In genomic region chr3:54266943-54267342, GRCm38 (mm10) we compare ENCODE assay signal across 33 mouse cellular contexts.
"Had no signal": no experiment of that assay in that cellular context is flagged by ENCODE, and none has a peak within 500 bp of the region (broad histone marks: within the 10 kb centered on the region; RNA-seq: fewer than 3 reads in every experiment).

No protein-coding gene starts in this region.

- H3K27ac ChIP-seq: heart, embryonic 13.5 days; heart, embryonic 15.5 days; hindbrain, embryonic 10.5 days; hindbrain, embryonic 13.5 days; hindbrain, embryonic 14.5 days; hindbrain, embryonic 15.5 days; hindbrain, postnatal 0 days; intestine, embryonic 15.5 days; kidney, embryonic 15.5 days; kidney, postnatal 0 days; layer of hippocampus, adult 2 months; left cerebral cortex, adult 2 months had no signal

- H3K4me3 ChIP-seq: heart, embryonic 12.5 days; heart, embryonic 13.5 days; heart, embryonic 15.5 days; hindbrain, embryonic 10.5 days; hindbrain, embryonic 13.5 days; hindbrain, embryonic 15.5 days; intestine, embryonic 15.5 days; kidney, embryonic 15.5 days; layer of hippocampus, adult 2 months; left cerebral cortex, adult 2 months had no signal

- DNase-seq: heart, postnatal 10 days; heart, postnatal 14 days; heart, postnatal 36 days; heart, postnatal 4 days; kidney, adult 11 months; kidney, adult 18-20 months; kidney, adult 2 months; kidney, adult 8-10 months; kidney, adult 9 months; kidney, postnatal 10 days; kidney, postnatal 14 days; kidney, postnatal 25 days; kidney, postnatal 36 days; kidney, postnatal 4 days; layer of hippocampus, adult 9-11 months; layer of hippocampus, postnatal 36 days had no signal

- H3K9ac ChIP-seq: heart, embryonic 12.5 days; heart, embryonic 13.5 days; heart, embryonic 15.5 days; hindbrain, embryonic 13.5 days; hindbrain, embryonic 14.5 days; hindbrain, embryonic 15.5 days; intestine, embryonic 15.5 days; kidney, embryonic 15.5 days had no signal

- H3K4me2 ChIP-seq: heart, embryonic 12.5 days; heart, embryonic 13.5 days; heart, embryonic 15.5 days; hindbrain, embryonic 13.5 days; hindbrain, embryonic 14.5 days; hindbrain, embryonic 15.5 days; intestine, embryonic 15.5 days; kidney, embryonic 15.5 days had no signal

- ATAC-seq: hindbrain, embryonic 16.5 days; hindbrain, postnatal 0 days; inflammation-experienced regulatory T-cells, adult 6 months; intestine, embryonic 15.5 days; intestine, embryonic 16.5 days; intestine, postnatal 0 days had no signal

- H3K27me3 ChIP-seq: heart, embryonic 12.5 days; heart, embryonic 13.5 days; heart, embryonic 15.5 days; hindbrain, embryonic 13.5 days; hindbrain, embryonic 15.5 days; intestine, embryonic 15.5 days; kidney, embryonic 15.5 days had no signal

- H3K9me3 ChIP-seq: heart, embryonic 12.5 days; heart, embryonic 13.5 days; heart, embryonic 15.5 days; hindbrain, embryonic 10.5 days; hindbrain, embryonic 13.5 days; hindbrain, embryonic 15.5 days; intestine, embryonic 15.5 days; kidney, embryonic 15.5 days had no signal

- H3K36me3 ChIP-seq: heart, embryonic 12.5 days; heart, embryonic 13.5 days; heart, embryonic 15.5 days; hindbrain, embryonic 10.5 days; hindbrain, embryonic 13.5 days; hindbrain, embryonic 15.5 days; intestine, embryonic 15.5 days; kidney, embryonic 15.5 days had no signal

- H3K4me1 ChIP-seq: heart, embryonic 12.5 days; heart, embryonic 15.5 days; hindbrain, embryonic 10.5 days; hindbrain, embryonic 13.5 days; hindbrain, embryonic 15.5 days; intestine, embryonic 15.5 days; kidney, embryonic 15.5 days had no signal
